Mouse (Mus musculus): Measurements from ENCODE around the gene Zbtb32.
A peak's percentile ranks its signal among the peaks of the same experiment; 100 is the strongest.

Gene Zbtb32

DNA sequence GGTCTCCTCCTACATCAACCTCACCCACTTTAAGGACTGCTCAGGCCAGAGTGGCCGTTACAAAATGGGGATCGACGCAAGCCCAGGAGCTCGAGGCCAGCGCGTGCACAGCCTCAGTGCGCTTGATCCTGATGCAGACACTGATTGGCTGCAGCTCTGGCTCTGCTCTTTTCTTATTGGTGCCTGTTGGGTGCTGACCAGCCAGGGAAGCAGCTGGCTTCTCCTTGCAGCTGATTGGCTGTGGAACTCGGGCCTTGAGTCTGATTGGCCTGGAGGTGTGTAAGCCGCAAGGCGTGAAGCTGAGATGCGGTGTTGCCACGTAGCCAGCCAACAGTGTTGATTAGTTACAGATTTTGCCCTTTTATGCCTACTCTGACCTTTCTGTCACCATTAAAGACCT lies at the start of gene Zbtb32:
Zbtb32 (minus strand) TSS at position 124 of the 400 bp plus-strand sequence.
- DNase-seq (ENCODE audit: low read depth, low spot score) = no peak

DNA sequence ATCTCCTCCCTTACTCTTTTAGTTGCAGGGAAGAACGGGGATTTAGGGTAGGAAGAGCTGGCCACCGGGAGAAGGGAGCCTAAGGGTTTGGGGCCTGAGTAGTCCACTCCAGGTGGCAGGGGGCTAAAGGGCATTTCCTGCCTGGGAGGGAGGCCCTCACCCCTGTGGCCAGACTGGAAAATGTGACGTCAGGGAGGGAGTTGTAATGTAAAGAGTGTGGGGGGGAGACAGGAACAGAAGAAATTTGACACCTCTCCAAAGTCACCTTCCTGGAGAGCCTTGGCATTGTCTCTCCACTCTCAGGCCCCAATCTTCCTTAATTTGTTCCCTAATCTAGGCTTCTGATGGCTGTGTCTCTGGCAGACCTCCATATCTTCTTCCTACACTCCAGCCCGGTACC lies 40.4 kb upstream of the Zbtb32 start:
- no peak for DNase-seq (ENCODE audit: low read depth, low spot score)

DNA sequence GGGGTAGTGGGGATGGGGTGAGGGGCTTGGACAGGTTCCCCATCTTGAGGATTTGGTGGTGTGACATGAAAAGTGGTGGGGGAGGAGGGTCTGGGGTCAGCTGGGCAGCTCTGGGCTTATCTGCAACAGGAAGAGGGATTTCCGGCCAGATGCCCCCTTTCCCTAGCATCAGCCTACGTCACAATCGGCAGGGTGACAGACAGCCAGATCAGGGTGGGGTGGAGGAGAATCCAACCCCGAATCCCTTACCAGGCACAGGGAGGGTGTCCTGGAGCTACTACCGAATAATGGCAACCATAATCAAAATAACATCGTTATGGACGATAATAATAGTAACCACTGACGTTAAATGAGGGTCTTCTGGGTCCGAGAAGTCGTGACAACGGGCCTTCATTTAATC lies 37.7 kb upstream of the Zbtb32 start:
- DNase-seq (ENCODE audit: low read depth, low spot score) = no peak

DNA sequence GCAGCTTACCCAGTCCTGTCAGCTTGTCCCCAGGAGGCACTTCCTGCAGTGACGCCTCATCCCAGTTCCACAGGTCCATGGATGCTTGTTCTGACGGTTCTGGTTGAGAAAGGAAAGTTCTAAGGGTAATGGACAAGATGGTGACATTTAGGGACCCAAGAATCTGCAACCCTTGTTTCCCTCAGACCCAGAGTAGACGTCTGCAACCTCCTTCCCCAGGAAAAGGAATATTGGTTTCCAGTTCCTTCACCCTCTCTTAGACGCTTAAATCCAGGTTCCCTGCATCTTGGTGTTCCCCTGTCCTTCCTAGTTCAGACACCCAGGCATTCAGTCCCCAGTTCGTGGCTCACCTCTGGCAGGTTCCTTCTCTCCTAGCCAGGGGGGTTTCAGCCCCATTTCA lies 37.0 kb upstream of the Zbtb32 start, which contains the start of gene Etv2:
Etv2 (minus strand) TSS at position 101 of the 400 bp plus-strand sequence.
- no peak for DNase-seq (ENCODE audit: low read depth, low spot score)

DNA sequence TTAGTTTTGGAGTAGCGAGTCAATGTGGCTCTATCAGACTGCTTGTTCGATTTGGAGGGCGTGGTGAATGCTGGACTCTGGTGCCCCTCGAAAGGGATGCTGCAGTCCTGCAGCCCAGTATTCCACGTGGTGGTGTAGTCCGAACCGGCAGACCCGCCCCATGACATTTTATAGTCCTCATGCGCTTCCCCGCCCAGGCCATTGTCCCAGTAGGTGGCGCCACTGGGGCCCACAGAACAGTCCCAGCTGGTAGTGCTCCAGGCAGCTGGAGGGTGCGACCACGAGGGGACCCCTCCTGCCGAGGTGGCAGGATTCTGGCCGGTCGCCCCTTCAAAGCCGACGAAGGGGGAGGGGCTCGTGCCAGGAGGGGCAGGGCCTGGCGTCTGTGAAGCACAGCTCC lies 35.9 kb upstream of the Zbtb32 start:
- DNase-seq (ENCODE audit: low read depth, low spot score) = peak; percentile 16

DNA sequence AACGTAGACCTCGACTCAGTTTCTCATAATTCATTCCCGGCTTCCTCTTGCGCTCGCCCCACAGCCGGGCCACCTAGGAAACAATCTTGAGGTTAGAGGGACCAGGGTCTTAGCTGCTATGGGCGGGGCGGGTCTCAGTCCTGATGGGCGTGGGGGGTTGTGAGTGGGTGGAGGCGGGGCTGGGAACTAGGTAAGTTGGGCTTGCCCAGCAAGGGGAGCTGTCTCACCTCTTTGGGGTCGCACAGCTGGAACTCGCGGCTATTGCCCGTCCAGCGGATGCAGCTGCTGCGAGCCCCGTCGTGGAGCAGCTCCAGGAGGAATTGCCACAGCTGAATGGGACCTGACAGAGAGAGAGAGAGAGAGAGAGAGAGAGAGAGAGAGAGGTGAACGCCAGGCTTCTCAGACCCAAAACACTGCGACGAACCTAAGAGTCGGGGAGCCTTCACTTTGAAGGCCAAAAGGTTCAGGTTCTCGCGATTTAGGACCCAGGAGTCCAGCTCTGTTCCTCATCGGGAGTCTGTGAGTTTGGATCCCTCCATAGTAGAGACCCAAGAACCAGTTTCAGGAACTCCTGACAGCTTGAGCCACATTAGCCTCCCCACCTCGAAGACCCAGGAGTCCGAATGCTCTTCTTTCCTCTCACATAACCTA lies 35.2 kb upstream of the Zbtb32 start:
- no peak for DNase-seq (ENCODE audit: low read depth, low spot score)

DNA sequence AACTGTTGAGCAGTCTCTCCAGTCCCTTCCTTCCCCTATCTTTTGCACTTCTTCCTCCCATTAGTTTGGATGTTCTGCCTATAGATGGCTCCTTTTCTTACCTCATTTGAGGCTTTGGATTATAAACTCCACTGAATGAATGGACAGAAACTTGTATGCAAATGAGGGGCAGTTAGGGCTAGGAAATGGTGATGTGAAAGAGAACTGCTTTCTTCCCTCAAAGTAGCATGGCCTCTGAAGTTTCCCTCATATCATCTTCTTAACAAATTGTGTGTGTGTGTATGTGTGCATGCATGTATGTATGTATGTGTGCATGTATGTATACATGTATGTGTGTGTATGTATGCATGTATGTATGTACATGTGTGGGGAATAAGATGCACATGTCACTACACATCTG lies 30.3 kb upstream of the Zbtb32 start:
- DNase-seq (ENCODE audit: low read depth, low spot score) = no peak

DNA sequence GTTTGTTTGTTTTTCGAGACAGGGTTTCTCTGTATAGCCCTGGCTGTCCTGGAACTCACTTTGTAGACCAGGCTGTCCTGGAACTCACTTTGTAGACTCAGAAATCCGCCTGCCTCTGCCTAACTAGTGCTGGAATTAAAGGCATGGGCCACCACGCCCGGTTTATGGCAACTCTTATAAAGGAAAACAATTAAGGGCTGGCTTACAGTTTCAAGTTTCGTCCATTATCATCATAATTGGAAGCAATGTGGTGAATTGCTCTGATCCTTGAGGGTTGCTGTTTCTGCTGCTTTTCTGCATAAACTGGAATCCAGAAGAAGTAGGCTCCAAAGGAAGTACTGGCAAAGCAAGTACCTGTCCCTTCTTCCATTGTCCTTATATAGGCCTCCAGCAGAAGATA lies 27.9 kb upstream of the Zbtb32 start:
- no peak for DNase-seq (ENCODE audit: low read depth, low spot score)

DNA sequence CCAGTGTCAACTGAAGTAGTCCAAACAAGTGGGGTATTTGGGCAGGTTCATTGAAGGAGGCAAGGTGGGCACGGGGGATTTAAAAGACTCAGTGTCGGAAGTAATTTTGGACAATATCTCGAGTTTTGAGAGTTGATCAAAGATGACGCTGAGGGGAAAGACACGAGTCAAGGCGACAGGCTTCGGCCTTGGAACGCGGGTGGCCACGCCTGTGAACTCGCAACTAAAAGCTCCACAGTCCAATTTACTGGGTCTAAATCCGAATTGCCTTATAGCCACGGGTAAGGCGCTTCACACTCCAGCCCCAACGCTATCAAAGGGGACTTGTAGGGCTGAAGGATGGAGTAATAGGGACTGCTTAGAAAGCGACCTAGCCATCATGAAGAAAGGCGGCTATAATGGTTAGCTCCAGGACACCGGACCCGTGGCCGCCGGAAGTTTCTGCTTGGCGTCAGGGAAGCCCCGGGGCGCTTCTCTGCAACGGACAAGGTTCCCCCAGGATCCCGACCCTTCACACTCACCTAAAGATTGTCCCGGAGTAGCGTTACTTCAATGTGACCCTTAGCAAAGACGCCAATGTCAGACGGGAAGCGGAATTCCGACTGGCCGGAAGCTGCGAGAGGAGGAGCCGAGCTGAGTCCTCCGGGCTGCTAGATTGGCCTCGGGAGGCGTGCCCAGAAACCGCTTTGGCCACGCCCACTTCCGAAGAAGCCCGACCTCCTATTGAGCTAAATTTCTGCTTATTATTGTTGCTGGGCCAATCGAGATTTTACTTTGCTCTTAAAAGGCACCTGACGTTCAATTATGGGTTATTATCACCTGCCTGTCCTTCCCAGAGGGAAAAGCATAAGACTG lies 27.0 kb upstream of the Zbtb32 start, which contains the start of gene Cox6b1:
Cox6b1 (minus strand) TSS at position 622 of the 855 bp plus-strand sequence.
- peak; percentile 84 for DNase-seq (ENCODE audit: low read depth, low spot score)

DNA sequence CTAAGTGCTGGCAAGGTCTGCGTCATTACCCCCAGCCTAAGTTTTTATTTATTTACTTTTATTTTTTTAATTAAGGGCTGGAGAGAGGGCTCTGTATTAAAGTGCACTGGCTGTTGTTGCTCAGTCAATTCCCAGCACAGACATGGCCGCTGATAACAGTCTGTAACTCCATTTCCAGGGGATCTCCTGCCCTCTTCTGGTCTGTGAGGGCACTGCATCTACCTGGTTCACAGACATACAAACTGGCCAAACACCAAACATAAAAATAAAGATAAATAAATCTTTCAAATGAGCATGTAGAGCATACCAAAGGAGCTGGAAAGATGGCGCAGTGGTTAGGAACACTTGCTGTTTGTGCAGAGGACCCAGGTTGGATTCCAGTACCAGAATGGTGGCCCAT lies 20.5 kb upstream of the Zbtb32 start:
- peak; percentile 61 for DNase-seq (ENCODE audit: low read depth, low spot score)

DNA sequence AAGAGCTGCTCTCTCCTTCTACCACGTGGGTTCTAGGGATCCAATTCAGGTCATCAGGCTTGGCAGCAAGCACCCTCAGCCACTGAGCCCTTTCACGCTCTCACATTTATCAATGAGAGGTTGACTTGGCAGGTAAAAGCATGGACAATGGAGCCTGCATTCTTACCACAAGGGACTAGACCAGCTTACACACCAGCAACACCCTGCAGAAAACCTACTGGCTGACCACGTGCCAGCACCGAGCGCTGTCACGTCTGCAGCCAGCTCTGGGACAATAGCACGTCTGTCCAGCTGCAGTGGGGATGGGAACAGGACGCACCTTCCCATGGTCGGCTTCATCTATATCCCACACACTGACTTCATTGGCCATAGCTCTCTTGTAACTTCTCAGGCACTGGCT lies 19.9 kb upstream of the Zbtb32 start:
- DNase-seq (ENCODE audit: low read depth, low spot score) = no peak

DNA sequence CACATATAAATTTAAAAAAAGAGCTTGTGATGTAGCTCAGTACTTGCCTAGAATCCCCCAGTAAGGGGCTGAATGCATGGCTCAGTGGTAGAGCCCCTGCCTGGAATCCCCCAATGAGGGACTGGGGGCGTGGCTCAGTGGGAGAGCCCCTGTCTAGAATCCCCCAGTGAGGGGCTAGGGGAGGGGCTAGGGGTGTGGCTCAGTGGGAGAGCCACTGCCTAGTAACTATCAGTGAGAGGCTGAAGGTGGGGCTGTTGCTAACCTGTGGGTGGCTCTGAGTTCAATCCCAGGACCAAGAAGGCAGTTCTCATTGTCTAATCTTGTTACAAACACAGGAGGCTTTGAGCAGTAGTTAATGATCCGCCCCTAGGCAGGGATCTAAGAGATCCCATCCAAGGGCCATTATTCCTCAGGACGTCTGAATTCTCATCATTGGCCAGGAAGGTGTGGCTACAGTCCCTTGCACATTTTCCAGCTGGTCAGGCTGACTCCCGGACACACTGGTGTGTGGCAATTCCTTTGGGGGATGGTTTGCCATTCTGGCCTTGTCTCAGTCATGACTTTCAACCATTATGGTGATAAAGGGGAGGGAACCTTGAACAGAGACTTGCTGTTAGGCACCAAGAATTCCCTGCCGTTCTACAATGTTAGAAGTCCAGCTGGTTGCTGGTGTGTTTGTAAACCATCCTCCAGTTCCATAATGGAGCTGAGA lies 16.5 kb upstream of the Zbtb32 start:
- DNase-seq (ENCODE audit: low read depth, low spot score) = no peak

DNA sequence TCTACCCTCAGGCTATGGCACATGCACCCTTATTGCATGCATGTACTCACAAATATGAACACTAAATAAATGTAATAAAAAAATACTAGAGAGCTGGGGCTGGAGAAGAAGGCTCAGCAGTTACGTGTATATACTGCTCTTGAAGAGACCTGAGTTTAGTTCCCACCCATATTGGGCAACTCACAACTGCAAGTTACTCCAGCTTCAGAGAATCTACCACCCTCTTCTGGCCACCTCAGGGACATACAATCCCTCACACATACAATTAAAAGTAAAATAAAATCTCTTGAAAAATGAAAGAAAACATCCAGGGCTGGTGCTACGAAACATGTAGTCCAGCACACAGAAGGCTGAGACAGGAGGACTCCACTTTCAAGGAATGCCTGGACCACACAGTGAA lies 15.7 kb upstream of the Zbtb32 start:
- DNase-seq (ENCODE audit: low read depth, low spot score) = peak; percentile 70

DNA sequence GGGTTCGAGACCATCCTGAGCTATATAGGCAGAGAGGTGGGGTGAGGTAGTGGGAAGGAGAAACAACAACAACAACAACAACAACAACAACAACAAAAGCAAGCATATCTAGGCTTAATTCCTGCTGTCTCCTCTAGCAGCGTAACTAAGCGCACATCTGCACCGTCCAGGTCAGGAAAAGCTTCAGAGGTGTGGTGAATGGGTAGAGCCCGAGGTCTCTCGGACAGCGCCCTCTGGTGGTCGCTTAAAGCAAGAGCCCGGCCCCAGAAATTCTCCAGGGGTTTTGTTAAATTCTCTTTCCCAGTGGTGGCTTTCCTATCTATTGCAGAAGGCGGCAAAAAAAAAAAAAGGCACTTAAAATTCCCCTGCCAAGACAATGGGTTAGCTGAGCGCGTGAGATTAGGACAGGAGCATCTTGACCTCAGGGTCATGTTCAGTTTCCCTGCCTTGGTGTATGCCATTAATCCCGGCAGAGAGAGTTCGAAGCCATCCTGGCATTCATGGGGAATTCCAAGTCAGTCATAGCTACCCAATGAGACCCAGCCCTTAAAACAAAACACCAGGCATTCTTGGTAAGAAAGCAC lies 14.9 kb upstream of the Zbtb32 start:
- peak; percentile 55 for DNase-seq (ENCODE audit: low read depth, low spot score)

DNA sequence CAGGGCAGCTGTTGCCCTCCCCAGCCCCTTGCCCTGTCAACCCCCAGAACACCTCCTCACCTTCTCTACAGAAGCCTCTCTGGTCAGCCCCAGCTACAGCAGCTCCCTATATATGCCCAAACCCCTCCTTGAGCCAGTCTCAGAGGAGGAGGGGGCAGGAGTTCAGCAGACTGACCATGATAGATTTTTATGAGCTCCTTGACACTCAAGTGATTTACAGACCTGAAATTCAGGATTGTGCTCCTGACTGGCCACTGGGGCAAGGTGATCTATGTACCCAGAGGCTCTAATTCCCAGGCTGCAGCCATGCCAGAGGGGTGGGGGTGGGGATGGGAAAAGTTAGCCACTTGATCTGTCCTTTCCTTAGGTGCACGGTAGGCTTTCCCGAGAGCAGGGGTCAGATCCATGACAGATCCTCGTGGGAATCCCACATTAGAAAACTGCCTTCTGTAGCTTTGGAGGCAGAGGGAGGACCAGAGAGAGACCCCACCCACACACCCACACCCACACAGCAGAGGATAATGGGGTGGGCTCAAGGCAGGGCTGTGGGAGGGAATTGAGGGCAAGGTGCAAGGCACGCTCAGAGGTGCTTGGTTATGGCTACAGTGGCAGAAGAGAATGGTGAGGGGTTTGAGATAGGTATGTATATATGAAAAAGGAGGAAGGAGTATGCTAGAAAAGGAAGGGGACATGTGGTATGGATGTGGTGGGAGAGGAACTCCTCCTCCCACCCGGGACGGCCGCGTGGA lies 14.1 kb upstream of the Zbtb32 start, which contains the start of gene Upk1a:
Upk1a (minus strand) TSS at position 194 of the 749 bp plus-strand sequence.
- no peak for DNase-seq (ENCODE audit: low read depth, low spot score)

DNA sequence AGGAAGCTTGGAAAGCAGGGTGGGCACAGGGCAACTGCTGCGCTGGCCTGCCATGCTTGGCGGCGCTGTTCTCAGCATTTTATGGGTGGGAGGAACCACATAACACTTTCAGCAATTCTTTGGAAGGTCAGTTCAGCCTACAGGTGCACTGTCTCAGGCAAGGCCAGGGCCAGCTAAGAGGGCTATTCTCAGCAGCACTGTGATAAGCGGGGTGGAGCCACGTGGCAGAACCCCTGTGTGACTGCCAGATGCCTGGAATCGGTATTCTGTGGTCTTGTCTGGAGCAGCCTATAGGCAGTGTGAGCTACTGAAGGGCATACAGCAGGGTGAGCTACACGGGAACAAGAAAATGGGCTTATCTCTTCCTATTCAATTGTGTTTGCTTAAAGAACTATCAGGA lies 11.3 kb upstream of the Zbtb32 start:
- no peak for DNase-seq (ENCODE audit: low read depth, low spot score)

DNA sequence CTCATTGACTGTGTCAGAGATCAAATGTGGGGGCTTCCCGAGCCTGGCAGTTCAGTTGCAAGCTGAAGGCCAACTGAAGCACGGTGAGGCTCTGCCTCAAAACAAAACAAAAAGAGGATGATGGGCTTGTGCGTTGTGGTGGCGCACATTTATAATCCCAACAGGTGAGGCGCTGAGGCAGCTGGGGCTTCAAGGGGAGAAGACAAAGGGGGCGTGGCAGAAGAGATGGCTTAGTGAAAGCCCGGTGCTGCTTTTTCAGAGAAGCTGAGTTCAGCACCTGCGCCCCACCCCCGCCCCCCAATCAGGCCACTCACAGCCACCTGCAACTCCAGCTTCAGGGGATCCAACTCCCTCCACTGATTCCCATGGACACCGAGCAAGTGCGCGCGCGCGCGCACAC lies 9.8 kb upstream of the Zbtb32 start:
- DNase-seq (ENCODE audit: low read depth, low spot score) = no peak

DNA sequence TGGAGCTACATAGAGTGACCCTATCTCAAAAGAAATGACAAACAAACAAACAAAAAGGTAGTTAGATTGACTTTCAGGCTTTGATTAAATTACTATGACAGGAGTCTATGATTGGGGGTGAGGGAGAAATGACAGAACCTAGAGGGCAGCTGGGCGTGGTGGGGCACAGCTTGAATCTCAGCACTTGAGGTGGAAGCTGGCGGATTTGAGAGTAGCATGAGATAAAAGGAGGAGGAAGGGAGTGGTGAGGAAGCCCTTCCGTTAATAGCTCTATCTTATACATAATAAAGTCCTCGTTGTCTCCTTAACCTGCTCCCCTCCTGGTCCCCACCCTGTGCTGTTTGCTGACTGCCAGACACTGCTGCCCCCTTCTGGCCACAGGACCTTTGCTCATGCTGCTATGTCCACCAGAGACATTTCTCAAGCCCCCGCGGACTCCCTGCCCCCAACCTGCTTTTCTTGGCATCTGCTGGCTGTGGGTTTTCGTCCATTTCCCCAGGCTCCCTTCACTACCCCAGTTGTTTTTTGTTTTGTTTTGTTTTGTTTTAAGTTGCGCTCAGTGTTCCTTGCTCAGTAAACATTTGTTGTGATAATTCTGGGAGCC lies 9.1 kb upstream of the Zbtb32 start:
- peak; percentile 42 for DNase-seq (ENCODE audit: low read depth, low spot score)

DNA sequence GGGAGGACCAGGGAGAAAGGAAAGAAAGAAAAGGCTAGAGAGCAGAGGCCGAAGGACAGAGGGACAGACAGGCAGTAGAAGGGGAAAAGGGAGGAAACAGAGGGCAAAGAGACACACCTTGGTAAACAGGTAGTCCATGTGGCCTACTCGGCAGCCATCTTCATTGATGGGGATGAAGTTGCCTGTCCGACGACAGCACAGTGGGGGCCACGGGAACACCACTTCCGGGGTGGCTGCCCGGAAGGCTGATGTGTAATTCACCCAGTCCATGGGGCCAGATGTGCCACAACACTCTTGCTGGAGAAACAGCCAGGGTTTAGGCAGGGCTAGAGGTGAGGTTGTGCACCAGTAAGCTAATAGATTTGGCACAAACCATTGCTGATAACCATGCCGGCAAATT lies 6.2 kb upstream of the Zbtb32 start:
- no peak for DNase-seq (ENCODE audit: low read depth, low spot score)

DNA sequence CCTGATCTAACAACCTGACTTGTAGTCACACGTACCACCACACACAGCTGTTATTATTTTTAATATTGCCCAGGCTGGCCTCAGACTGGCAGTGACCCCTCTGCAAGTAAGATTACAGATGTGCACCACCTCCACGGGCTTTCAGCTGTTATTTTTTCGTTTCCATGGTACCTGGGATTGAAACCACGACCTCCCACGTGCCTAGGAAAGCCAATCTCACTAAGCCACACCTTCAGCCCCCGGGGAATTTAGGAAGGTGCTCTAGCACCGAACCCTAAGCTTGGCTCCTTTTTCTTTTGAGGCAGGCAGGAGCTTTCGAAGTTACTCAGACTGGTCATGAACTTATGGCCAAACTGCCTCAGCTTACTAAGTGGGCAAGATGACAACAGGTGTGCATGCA lies 5.7 kb upstream of the Zbtb32 start:
- DNase-seq (ENCODE audit: low read depth, low spot score) = no peak

DNA sequence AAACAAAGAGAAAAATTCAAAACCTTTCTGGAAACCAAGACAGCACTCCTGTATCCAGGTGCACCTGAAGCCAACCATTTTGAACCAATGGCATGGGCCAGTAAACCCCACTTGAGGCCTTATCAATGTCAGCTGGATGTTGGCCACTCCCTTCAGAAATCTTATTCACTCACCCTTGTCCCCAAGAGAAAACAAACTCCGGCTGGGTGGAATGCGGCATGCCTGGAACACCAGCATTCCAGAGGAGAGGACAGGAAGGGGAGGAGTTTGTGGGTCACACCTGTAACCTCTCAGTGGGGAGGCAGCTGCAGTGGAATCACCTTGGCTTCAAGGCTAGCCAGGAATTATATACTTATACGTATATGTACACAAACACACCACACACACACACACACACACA lies 3.9 kb upstream of the Zbtb32 start:
- no peak for DNase-seq (ENCODE audit: low read depth, low spot score)
